Mouse (Mus musculus) midbrain, embryonic 11.5 days (tissue): ENCODE data around the gene Ifna13. TPM values are rescaled to one million over a fixed set of nuclear protein-coding genes. Genes with fewer than 3 reads are reported as not detected.
A peak's percentile ranks its signal among the peaks of the same experiment; 100 is the strongest.

ENCODE experiments used
- ATAC-seq: fragments of 200-750 bp; cut with Nextera tagmentation; 2 replicates; pipeline ENCODE4 v1.8.0; 2017; ENCODE audit warnings: moderate TSS enrichment, moderate library complexity; ENCODE audit not compliant: low FRiP score
- DNase-seq: peaks from one replicate; pipeline ENCODE4 v3.0.0; 2015; ENCODE audit warnings: low spot score; ENCODE audit errors: missing footprints
- H3K27ac ChIP-seq: fragments of 300-500 bp; sonication (generic); 2 replicates; pipeline ENCODE4 v1.5.1; 2014; ENCODE audit warnings: low read depth, low read length
- H3K27me3 ChIP-seq: fragments of 300-500 bp; sonication (generic); 2 replicates; pipeline ENCODE4 v1.6.1; 2014; ENCODE audit warnings: mild to moderate bottlenecking, low read length, moderate library complexity, mixed read lengths; ENCODE audit not compliant: control insufficient read depth, insufficient read depth
- H3K36me3 ChIP-seq: fragments of 300-500 bp; sonication (generic); 2 replicates; pipeline ENCODE4 v1.6.1; 2014; ENCODE audit warnings: mild to moderate bottlenecking, low read length, moderate library complexity, mixed read lengths; ENCODE audit not compliant: control insufficient read depth, insufficient read depth
- H3K4me1 ChIP-seq: fragments of 300-500 bp; sonication (generic); 2 replicates; pipeline ENCODE4 v1.6.1; 2014; ENCODE audit warnings: low read length; ENCODE audit not compliant: control insufficient read depth, insufficient read depth
- H3K4me2 ChIP-seq: fragments of 300-500 bp; sonication (generic); 2 replicates; pipeline ENCODE4 v1.6.1; 2014; ENCODE audit warnings: mild to moderate bottlenecking, moderate library complexity
- H3K4me3 ChIP-seq: fragments of 300-500 bp; sonication (generic); 2 replicates; pipeline ENCODE4 v1.5.1; 2014; ENCODE audit warnings: low read depth, low read length
- H3K9ac ChIP-seq: fragments of 300-500 bp; sonication (generic); 2 replicates; pipeline ENCODE4 v1.6.1; 2014; ENCODE audit warnings: low read length
- H3K9me3 ChIP-seq: fragments of 300-500 bp; sonication (generic); 2 replicates; pipeline ENCODE4 v1.6.1; 2016; ENCODE audit warnings: low read length; ENCODE audit not compliant: control insufficient read depth
- WGBS: fragments of 180-500 bp; shearing (Covaris S2); extraction: QIAGEN DNeasy Blood & Tissue Kit; methylation state at CpG from one replicate; pipeline ENCODE4 v1.1.7; 2014; 5-methylcytosine and 5-hydroxymethylcytosine counted together
- polyA plus RNA-seq: library from polyadenylated mRNA; unstranded; fragments of >200 nt; fragmentation: Nextera tagmentation; extraction: Ambion mirVana; gene quantifications from 2 replicates; pipeline ENCODE4 v1.2.1, GENCODE M21; 2014

Ifna13 gene
- polyA plus RNA-seq, 1 experiment from 2014 or later: not detected

GRCm38 (mm10) chr4:88653644-88654043 lies 9.4 kb upstream of the Ifna13 start:
- Histone ChIP-seq H3K4me1 (no peaks in the 10 kb centered on the region), H3K4me2 (no peak overlapping the region), H3K27me3 (no peaks in the 10 kb centered on the region), H3K9me3 (no peaks in the 10 kb centered on the region), H3K9ac (no peak overlapping the region), H3K36me3 (no peaks in the 10 kb centered on the region), H3K4me3 (no peak overlapping the region), H3K27ac (no peak overlapping the region)
- WGBS: 75% methylated on average over 3 of the region's 3 CpGs
- DNase-seq (no peak), ATAC-seq (no peak)

- Histone ChIP-seq H3K9me3 (no peaks in the 10 kb centered on the region; the same call in 1 of the 2 replicates), H3K4me3 (no peak overlapping the region), H3K4me1 (no peaks in the 10 kb centered on the region), H3K36me3 (no peaks in the 10 kb centered on the region), H3K27ac (no peak overlapping the region), H3K4me2 (no peak overlapping the region), H3K27me3 (no peaks in the 10 kb centered on the region), H3K9ac (no peak overlapping the region)
- 48% methylated on average over 2 of the region's 2 CpGs for WGBS
- DNase-seq: no peak
- ATAC-seq: peak; percentile 18; the same call in 1 of the 2 replicates
These were observed 1.7 kb downstream of the Ifna13 start for GRCm38 (mm10) chr4:88642526-88642925.

- Histone ChIP-seq H3K4me2 (peak overlapping the region; percentile 34; the same call in 1 of the 2 replicates), H3K36me3 (no peaks in the 10 kb centered on the region), H3K4me1 (no peaks in the 10 kb centered on the region), H3K9ac (no peak overlapping the region), H3K27ac (no peak overlapping the region), H3K4me3 (peak overlapping the region; percentile 14; the same call in 1 of the 2 replicates), H3K9me3 (no peaks in the 10 kb centered on the region; the same call in 1 of the 2 replicates), H3K27me3 (no peaks in the 10 kb centered on the region)
- WGBS: 22% methylated on average over 11 of the region's 11 CpGs
- DNase-seq: peak; percentile 99
- peak; percentile 93 for ATAC-seq
These were observed 3.0 kb downstream of the Ifna13 start for GRCm38 (mm10) chr4:88641077-88641831.

- Histone ChIP-seq H3K27ac (no peak overlapping the region), H3K9ac (no peak overlapping the region), H3K27me3 (no peaks in the 10 kb centered on the region), H3K9me3 (no peaks in the 10 kb centered on the region; the same call in 1 of the 2 replicates), H3K4me1 (no peaks in the 10 kb centered on the region), H3K4me3 (peak overlapping the region; percentile 14; the same call in 1 of the 2 replicates), H3K4me2 (peak overlapping the region; percentile 34; the same call in 1 of the 2 replicates), H3K36me3 (no peaks in the 10 kb centered on the region)
- DNase-seq (no peak), ATAC-seq (no peak)
- 76% methylated on average over 8 of the region's 8 CpGs for WGBS
These were observed 3.6 kb downstream of the Ifna13 start for GRCm38 (mm10) chr4:88640704-88641076.

- H3K9ac ChIP-seq: no peak within 1 kb of the TSS
- no peaks in the 10 kb centered on the region for H3K9me3 ChIP-seq
- no peak within 1 kb of the TSS for H3K4me3 ChIP-seq
- H3K36me3 ChIP-seq: no peaks in the 10 kb centered on the region
- no peak within 1 kb of the TSS for H3K4me2 ChIP-seq
- H3K27ac ChIP-seq: no peak within 1 kb of the TSS
- H3K4me1 ChIP-seq: no peaks in the 10 kb centered on the region
- no peak for DNase-seq
- 94% methylated on average over 4 of the region's 4 CpGs for WGBS
- H3K27me3 ChIP-seq: no peaks in the 10 kb centered on the region
- no peak for ATAC-seq
These were observed 9.9 kb downstream of the Ifna13 start, which contains the start of gene C87499 for GRCm38 (mm10) chr4:88634311-88634710. Gene C87499, minus strand, starts transcription at chr4:88634411.

GRCm38 (mm10) chr4:88603276-88603675 lies 41.0 kb downstream of the Ifna13 start, which contains the start of gene Ifna12:
Gene Ifna12, minus strand, starts transcription at chr4:88603376.
- H3K36me3 ChIP-seq: no peaks in the 10 kb centered on the region
- no peaks in the 10 kb centered on the region for H3K4me1 ChIP-seq
- H3K27ac ChIP-seq: no peak within 1 kb of the TSS
- ATAC-seq (no peak), DNase-seq (no peak)
- no peaks in the 10 kb centered on the region for H3K9me3 ChIP-seq
- no peaks in the 10 kb centered on the region for H3K27me3 ChIP-seq
- no peak within 1 kb of the TSS for H3K4me3 ChIP-seq
- H3K9ac ChIP-seq: no peak within 1 kb of the TSS
- no peak within 1 kb of the TSS for H3K4me2 ChIP-seq

Other genes starting within 250 kb of the Ifna13 start
- 3.7 and 4.4 TPM in 2 replicates for gene Hacd4, start 205.5 kb downstream of the Ifna13 start, polyA plus RNA-seq
- gene Ifnb1, start 121.7 kb downstream of the Ifna13 start, polyA plus RNA-seq: not detected in 2 replicates
- gene Ifna15, start 86.2 kb downstream of the Ifna13 start, polyA plus RNA-seq: not detected in 2 replicates
- gene Ifna14, start 72.7 kb downstream of the Ifna13 start, polyA plus RNA-seq: not detected in 2 replicates
- not detected in 2 replicates for gene Ifna9, start 52.1 kb downstream of the Ifna13 start, polyA plus RNA-seq
- gene Ifna12, start 41.1 kb downstream of the Ifna13 start, polyA plus RNA-seq: not detected in 2 replicates
- not detected in 2 replicates for gene C87499, start 10.0 kb downstream of the Ifna13 start, polyA plus RNA-seq
- gene Ifna16, start 32.5 kb upstream of the Ifna13 start, polyA plus RNA-seq: not detected in 2 replicates
- gene Ifna2, start 39.5 kb upstream of the Ifna13 start, polyA plus RNA-seq: not detected in 2 replicates
- not detected in 2 replicates for gene Ifnab, start 46.9 kb upstream of the Ifna13 start, polyA plus RNA-seq
- gene Gm26566, start 77.3 kb upstream of the Ifna13 start, polyA plus RNA-seq: 1.4 and 1.6 TPM in 2 replicates
- gene Klhl9, start 78.0 kb upstream of the Ifna13 start, polyA plus RNA-seq: 153 and 169 TPM in 2 replicates
- not detected in 2 replicates for gene Gm13271, start 110.4 kb upstream of the Ifna13 start, polyA plus RNA-seq
- gene Gm13283, start 115.7 kb upstream of the Ifna13 start, polyA plus RNA-seq: 0.15 TPM in 1 of 2 replicates, not detected in the other
- not detected in 2 replicates for gene Gm13290, start 129.4 kb upstream of the Ifna13 start, polyA plus RNA-seq
- not detected in 2 replicates for gene Gm13289, start 132.5 kb upstream of the Ifna13 start, polyA plus RNA-seq
- not detected in 2 replicates for gene Gm13272, start 135.4 kb upstream of the Ifna13 start, polyA plus RNA-seq
- gene Ifnz, start 137.7 kb upstream of the Ifna13 start, polyA plus RNA-seq: not detected in 2 replicates
- not detected in 2 replicates for gene Gm13276, start 141.2 kb upstream of the Ifna13 start, polyA plus RNA-seq
- gene Gm13277, start 144.2 kb upstream of the Ifna13 start, polyA plus RNA-seq: not detected in 2 replicates
- not detected in 2 replicates for gene Gm13278, start 147.1 kb upstream of the Ifna13 start, polyA plus RNA-seq
- gene Gm13275, start 150.0 kb upstream of the Ifna13 start, polyA plus RNA-seq: not detected in 2 replicates
- gene Gm13279, start 152.9 kb upstream of the Ifna13 start, polyA plus RNA-seq: not detected in 2 replicates
- 0.29 and 0.61 TPM in 2 replicates for gene Gm13285, start 155.2 kb upstream of the Ifna13 start, polyA plus RNA-seq
- gene Gm13287, start 158.8 kb upstream of the Ifna13 start, polyA plus RNA-seq: not detected in 2 replicates
- 0.12 TPM in 1 of 2 replicates, not detected in the other for gene Gm13288, start 161.1 kb upstream of the Ifna13 start, polyA plus RNA-seq
- not detected in 2 replicates for gene Ifna7, start 171.8 kb upstream of the Ifna13 start, polyA plus RNA-seq
- gene Ifna11, start 175.5 kb upstream of the Ifna13 start, polyA plus RNA-seq: not detected in 2 replicates
- not detected in 2 replicates for gene Ifna6, start 183.0 kb upstream of the Ifna13 start, polyA plus RNA-seq
- gene Ifna5, start 191.1 kb upstream of the Ifna13 start, polyA plus RNA-seq: not detected in 2 replicates
- not detected in 2 replicates for gene Ifna4, start 197.4 kb upstream of the Ifna13 start, polyA plus RNA-seq
- gene Ifna1, start 205.6 kb upstream of the Ifna13 start, polyA plus RNA-seq: not detected in 2 replicates
- gene Ifne, start 235.7 kb upstream of the Ifna13 start, polyA plus RNA-seq: not detected in 2 replicates